Mouse (Mus musculus): ENCODE measurements at regions not wholly inside any gene's neighbourhood (a gene's known extent, or its start where the extent isn't known, plus 50 kb on each side); places are given as distances from the start of the nearest gene placed in this dataset.

DNA sequence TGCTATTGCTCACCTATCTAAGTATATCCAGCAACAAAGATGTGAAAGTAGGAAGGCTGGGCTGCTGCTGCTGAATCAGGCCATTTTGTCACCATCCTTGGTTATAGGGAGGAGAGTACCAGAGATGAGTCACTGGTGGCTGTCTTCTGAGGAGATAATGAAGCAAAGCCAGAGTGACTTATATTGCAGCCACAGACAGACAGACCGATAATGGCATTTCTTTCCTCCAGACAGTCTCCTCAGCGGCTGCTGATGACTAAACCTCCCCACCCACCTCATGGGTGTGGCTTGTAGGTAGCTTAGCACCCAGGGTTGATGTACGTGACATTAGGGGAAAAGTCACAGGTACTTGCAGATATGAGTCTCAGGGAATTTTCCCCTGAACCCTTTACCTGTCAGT is 136.1 kb upstream of the Jun start:
- DNase-seq = no peak

DNA sequence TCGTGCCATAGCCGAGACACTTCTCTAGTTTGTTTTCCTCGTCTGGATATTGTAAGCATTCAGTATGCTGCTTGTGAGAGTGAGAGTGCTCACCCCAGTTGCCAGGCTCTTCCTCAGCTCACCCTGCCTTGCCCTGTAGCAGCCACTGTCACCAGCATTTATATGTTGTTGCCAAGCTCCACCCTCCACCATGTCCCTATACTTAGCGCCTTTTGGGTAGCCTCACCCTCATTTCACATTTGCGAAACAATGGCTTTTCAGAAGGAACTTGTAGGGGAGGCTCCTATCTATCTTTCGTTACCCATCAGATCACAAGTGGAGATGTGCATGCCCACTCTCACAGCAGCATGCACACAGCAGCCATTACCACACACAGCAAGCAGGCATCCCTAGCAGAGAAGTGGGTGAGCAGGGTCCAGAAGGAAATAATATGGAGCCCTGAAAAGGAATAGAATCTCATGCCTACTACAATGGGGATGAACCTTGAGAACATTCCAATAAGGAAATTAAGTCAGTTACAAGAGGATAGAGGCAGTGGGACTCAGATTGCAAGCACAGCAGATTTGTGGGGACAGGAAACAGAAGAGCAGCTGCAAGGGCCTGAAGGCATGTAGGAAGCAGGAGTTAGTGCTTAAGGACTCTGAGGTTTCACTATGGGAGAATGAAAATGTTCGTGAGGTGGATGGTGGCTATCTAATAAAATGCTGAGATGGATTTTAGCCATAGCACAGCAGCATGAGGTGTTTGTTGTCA is 139.8 kb upstream of the Jun start:
- no peak for DNase-seq

DNA sequence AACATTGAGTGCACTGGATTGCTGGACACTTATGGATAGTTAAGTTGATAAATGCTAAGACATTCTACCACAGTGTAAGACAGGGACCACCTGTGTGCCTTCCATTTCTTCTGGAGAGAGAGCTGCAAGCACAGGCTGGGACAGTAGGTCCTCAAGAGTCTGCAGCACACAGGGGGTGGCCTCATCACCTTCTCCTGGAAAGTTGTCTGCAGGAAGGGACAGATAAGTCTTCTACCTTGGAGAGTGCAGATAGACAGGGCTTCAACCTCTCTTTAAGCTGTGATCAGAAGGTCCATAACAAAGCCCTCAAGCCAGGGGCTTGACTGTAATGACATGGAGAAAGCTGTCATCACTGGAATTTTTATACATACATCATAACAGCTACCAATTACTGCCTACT is 140.5 kb upstream of the Jun start:
- no peak for DNase-seq

DNA sequence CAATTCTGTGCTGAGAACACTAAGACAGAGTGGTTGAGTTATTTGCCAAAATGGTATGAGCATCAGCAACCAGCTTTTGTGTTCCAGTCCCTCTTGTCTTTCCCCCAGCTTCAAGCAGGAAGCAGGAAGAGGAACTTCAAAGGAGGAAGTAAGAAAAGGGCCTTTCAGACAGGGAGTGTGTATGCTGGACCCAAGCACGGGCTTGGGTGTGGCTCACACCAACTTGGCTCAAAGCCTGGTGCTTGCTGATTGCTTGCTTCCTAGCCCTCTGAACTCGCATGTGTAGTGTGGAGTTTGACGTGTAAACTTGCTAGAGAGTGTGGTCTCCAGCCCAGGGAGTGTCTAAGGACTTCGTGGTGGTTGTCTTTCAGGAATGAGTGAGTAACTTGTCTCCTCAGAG is 141.0 kb upstream of the Jun start:
- DNase-seq = no peak

DNA sequence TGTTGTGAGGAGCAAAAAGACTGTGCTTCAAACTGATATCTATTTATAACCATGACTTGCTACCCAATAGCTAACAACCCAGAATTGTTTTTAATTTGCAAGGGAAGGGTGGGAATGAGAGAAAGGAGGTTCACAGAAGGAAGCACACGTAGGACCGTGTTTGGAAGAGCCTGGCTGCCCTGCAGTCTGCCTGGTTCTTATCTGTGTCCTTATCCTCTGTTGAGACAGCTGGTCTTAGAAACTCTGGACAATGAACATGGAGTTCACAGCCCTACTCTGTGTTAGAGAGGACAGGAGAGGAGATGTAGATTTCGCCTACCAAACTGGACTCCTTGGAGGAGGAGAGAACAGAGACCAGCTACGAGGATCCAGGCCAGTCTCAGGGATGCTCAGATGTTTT is 141.5 kb upstream of the Jun start:
- DNase-seq = no peak

DNA sequence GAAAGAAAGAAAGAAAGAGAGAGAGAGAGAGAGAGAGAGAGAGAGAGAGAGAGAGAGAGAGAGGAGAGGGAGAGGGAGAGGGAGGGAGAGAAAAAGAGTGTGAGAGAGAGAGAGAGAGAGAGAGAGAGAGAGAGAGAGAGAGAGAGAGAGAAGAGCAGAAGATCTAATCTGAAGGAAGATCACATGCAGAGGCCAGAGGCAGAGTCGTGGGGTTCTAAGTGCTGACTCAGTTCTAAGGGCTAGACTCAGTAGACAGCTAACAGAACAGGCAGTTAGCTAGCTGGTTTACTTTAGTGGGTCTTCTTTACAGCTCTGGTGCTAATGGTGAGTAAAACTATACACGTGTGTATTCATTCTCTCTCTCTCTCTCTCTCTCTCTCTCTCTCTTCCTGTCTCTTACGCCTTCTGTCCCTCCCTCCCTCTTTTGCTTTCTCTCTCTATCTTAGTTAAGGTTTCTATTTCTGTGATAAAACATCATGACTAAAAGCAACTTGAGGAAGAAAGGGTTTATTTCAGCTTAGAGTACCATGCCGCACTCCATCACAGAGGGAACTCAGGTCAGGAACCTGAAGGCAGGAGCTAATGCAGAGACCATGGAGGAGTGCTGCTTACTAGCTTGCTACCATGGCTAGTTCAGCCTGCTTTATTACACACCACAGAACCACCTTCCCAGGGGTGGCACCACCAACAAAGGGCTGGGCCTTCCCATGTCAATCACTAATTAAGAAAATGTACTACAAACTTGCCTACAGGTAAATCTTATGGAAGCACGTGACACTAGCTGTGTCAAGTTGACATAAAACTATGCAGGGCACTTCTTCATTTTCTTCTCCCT is 142.8 kb upstream of the Jun start:
- DNase-seq = no peak

DNA sequence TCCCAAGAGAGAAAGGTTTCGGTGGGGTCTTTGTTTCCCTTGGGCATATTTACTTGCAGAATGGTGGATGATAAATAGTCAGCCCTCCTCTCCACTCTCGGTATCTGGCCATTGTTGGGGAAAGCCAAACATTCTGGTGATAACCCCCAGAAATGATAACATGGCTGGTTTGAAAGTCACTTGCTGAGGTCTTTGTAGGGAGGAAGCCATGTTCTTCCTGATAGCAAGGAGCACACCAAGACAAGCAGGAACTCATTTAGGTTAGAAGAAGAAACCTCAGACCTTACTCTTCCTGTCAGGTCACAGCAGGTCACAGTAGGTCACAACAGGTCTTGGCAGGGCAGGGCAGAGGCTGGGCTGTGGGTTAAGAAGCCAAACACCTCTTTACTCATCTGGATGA is 144.1 kb upstream of the Jun start:
- DNase-seq = no peak

DNA sequence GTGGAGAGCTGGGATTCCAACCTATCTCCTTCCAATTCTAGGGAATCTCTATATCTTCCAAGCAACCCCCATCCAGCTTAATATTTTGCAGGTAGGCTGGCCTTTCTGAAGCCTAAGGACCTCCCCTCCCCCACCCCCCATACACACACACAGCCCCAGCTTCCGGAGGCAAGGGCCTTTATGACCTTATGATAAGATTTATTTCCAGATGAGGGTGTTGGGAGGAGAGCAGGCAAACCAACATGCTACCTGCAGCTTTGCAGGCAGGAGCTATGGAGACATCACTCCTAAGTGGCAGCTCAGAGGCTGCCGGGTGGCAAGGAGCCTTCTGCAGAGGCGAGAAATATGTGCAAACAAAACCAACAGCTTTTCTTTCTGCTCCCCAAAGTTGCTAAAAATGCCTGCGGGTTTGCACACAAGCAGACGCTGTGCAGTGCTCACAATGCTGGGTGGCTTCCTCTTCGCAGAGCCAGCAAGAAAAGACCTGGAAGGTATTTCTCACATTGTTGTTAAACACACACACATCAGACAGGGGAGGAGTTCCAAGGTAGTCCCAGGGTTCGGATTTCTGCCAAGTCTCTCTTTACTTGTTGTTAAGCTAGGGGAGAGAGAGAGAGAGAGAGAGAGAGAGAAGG is 145.2 kb upstream of the Jun start:
- no peak for DNase-seq

DNA sequence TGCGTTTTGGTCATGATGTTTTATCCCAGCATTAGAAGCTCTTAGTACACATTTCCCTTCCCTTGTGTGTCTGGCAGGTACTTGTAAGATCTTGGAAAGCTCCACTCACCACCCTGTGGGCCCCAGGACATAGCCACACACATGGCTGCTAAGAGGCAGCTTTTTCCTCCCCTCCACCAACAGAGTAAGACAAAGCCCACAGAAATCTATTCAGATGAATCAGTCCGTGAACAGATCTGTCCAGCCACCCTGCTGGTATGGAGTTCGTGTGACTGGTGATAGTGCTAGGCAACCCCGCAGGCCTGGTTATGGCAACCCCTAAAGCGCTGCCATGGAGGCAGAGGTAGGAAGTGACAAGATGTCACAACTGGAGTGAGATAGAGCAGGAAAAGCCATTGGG is 147.4 kb upstream of the Jun start:
- DNase-seq = no peak

DNA sequence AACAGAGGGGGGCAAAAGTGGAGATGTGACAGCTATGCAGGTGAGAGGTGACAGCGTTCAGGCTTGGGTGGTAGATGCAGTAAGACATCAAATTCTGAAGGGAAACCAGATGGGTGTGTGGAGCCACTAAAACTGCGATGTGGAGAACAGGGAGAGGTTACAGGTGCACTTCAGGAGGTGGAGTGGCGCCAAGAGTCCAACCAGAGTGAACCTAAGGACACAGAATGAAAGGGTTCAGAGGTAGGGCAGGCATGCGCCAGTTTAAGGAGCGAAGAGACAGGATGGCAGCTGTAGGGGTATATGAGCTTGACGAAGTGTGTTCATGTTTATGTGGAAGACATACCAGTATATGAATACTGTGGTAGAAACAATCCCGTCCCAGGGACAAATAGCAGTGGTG is 148.1 kb upstream of the Jun start:
- DNase-seq = no peak

DNA sequence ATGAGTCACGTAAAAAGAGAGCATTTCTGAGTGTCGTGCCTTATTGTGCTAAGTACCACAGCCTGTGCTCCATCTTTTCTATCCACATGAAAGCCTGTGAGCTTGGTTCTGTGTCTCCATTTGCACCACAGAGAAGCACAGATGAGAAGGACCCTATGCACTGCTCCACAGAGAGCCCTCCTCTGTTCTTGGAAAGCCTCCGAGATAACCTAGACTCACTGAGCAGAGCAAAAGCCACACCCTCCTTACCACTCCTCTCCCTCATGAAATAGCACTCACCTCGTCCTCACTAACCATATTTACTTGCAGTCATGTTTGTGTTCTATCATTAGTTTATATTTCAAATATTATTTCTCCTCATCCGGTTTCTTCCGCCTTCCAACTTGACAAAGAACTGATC is 150.5 kb upstream of the Jun start:
- no peak for DNase-seq

DNA sequence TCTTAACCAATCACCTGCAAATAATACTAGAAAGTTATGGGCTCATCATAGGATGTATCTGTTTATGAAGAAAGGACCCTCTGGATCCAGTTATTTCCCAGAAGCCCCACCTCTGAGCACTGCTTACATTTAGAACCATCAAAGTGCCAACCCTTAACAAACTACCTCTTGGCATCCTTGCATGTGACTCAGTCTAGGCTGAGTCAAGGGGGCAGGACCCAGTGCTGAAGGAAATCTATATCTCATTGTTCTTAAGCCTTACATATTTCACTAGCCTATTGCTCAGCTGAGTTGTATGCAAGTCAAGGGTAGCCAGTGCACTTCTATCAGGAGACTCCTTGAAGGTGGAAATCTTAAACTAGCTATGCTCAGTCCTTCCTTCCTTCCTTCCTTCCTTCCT is 151.6 kb upstream of the Jun start:
- DNase-seq = no peak

DNA sequence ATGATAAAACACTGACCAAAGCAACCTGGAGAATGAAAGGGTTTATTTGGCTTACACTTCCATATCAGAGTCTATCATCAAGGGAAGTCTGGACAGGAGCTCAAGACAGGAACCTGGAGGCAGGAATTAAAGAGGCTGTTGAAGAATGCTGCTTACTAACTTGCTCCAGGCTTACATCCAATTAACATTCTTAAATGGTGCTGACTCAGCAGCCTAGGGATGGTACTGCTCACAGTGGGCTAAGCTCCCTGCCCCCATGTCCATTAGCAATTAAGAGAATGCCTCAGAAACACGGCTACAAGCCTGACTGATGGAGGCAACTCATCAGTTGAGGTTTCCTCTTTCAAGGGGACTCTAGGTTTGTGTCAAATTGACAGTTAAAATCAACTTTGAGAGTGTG is 153.3 kb upstream of the Jun start:
- no peak for DNase-seq

DNA sequence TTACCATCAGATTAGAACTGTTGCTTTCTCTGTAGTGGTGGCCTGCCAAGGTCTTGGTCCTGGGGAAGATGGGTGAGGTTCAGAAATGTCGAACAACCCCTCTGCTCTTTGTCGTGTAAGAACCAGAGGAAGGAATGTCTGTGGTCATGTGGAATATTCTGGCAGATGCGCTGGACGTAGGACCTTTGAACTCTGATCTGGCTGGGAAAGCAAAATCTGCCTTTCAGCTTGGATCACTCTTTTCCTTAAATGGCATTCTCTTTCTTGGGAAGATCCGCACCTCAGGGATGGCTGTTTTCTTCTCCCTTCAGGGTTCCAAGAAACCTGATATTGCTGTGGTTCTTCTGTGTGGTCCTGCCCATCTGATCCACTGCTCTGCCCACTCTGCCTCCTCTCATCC is 155.8 kb upstream of the Jun start:
- DNase-seq = no peak

DNA sequence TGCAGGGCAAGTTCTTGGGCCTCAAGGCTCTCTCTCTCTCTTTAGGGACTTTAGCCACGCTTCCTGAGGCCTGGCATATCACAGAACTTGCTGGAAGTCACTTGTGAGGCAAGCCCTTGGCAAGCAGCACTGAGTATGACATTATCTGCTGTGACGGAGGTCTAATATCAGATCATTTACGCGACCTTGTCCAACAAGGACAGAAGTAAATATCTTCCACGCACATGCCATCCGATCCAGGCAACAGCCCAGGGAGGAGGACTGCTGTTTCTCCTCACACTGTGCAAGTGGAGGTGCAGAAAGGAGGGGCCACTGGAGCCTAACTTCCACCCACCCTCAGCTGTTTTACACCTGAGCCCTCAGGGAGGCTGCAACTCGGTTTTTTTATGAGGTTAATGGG is 156.8 kb upstream of the Jun start:
- no peak for DNase-seq

DNA sequence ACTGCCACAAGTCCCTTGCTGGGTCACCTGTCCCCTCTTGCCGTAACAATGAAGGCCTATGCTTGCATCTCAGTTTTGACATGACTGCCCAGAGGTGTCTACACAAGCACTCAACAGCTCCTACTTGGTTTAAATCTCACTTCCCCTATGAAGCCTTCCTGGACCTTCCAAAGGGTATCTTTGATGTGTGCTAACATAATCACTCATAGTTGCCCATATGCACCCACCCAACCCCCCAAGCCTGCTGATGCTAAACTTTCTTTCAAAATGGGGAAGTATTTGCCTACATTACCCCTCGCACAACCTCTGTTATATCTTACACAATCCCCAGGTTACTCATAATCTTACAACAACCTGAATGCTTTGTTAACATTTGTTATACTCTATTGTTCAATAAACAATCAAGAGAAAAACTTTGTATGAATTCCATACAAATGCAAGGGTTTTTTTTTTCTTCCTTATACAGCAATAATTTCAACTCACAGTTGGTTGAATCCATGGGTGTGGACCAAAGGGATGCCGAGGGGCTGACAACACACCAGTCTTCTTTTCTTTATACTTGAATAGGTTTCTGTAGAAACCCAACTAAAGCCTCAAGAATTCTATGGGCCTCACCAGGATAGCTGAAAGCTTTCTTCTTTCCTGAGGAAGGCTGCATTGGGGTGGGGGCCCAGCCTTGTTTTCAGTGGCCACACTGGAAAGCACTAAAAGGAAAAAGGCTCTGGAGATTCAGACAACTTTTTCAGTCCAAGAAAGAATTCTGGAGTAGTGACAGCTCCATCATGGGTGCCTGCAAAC is 157.5 kb upstream of the Jun start:
- no peak for DNase-seq

DNA sequence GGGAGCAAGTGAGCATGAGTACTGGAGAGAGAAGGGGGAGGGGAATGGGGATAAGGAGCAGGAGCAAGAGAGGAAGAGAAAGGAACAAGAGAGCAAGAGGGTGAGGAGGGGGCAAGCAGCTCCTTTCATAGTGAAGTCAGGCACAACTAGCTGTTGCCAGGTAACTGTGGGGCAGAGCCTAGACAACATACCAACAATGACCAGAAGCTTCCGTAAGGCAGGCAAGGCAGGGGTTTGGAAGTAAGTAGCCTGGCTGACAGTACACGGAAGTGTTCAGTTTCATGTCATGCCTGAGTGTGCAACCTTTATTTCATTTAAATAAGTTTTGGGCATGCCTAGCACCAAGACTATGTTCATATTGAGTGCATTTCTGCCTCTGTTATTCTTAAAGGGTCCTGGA is 160.5 kb upstream of the Jun start:
- no peak for DNase-seq

DNA sequence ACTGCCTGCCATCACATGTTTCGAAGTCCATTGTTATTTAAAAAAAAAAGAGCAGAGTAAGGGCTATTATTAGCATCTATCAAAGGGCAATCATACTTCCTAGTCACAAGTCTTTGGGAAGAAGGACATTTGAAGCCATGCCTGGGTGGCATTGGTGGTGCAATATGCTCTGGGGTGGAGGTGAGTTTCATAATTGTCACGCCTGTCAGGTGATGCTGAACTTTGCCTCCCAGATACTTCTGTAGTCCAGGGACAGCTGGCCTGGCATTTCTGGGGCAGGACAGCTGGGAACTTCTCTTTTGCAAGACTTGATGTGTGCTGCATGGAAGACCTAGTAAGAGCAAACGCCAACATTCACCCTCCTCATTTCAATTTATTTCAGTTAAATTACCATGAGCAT is 161.0 kb upstream of the Jun start:
- DNase-seq = no peak

DNA sequence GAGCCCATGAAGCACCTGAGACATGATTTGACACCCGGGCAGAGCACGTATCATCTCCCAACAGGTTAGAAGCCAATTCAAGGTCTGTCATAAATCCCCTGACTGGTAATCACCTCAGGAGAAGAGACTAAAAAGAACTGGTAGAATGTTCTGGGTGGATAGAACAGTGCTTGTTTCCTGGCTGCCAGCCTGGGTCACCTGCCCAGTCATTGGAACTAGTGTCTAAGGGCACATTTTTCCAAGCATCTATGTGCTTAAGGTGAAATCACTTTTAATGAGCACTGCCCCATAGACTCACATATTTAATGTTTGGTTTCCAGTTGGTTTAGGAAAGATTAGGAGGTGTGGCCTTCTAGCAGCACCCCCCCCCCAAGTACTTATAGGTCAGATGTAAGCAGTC is 162.0 kb upstream of the Jun start:
- DNase-seq = no peak

DNA sequence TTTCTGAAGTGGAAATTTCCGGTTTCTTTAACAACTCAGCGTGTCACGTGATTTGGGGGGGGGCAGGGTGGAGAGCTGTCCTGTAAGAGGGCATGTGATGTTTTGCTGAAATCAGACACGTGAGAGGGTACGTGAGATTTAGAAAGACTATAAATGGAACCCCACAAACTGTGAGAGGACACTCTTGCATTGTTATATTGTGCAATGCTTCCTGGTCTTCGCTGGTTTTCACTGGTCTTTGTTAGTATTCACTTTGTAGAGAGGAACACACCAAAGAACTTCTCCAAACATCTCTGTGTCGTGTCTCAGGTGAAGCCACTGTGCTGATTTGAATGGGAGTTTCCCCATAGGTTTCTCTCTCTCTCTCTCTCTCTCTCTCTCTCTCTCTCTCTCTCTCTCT is 163.2 kb upstream of the Jun start:
- DNase-seq = no peak

DNA sequence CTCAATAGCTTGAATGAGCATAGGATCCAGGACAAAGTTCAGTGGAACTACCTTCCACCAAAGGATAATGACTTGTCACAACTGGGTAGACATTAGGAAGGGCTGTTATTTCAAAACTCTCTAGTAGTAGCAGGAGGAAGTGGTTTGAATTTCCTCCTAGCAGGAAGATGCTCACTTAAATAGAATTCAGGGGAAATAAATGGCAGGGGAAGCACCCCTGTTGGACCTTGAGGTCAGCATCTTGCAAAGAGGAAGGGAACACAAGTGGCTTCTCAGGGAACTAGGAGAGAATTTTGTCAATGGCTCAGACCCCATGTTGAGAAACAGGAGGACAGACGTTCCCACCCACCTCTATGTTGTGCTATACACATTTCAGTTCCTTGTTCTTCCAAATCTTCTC is 178.4 kb upstream of the Jun start:
- DNase-seq = no peak

DNA sequence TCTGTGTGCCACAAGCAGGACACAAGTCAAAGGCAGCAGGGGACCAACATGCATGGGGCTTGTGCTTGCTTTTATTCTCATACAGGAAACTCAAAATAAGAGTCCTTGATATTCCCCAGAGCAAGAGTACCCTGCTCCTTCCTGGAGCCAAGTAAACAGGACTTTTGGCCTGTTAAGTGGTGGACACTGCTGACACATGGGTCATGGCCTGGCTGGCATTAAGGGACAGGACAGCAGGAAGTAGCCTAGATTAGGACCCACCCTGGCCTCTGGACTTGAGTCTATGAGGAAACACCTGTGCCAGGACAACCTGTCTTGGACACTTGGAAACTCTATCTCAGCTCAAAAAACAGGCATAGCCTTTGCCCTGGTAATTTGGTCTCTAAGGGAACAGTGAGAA is 181.0 kb upstream of the Jun start:
- no peak for DNase-seq

DNA sequence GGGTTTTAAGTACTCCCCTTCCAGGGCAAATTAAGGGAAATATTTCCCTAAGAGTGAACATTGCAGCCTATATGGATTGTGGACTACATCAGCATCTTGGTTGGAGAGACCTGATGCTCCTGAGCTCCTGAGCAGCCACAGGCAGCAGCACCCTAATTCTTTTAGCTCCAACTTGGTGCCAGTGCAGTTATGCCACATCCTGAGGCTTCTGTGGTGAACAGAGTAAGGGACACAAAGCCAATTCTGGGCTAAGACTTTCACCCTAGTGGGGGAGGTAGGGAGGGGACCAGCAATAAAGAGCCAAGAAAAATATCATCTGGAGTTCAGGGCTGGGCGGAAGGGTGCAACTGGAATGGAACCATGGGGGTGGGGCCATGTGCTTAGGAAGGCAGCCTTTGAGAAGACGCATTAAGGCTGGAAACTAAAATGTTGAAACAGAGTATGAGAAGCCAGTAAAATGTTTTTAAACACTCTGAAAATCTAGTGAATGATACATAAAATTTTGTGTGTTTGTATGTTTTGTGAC is 182.1 kb upstream of the Jun start:
- DNase-seq = no peak

All from right cerebral cortex, postnatal 4 days (tissue).